Comparison of ENCODE assay signal across 13 mouse cellular contexts in genomic region chr14:75850819-75851218, GRCm38 (mm10). TPM values are rescaled to one million over a fixed set of nuclear protein-coding genes. Genes with fewer than 3 reads are reported as not detected.
A peak's percentile ranks its signal among the peaks of the same experiment; 100 is the strongest.
DNase-seq lines count a peak whose midpoint lies in the region; ATAC-seq lines count a peak whose summit lies in the region.
"Had no signal": no experiment of that assay in that cellular context is flagged by ENCODE, and none has a peak within 500 bp of the region (broad histone marks: within the 10 kb centered on the region; RNA-seq: fewer than 3 reads in every experiment).

No protein-coding gene starts in this region.

- peak; percentile 62; the same call in 1 of the 2 replicates for ATAC-seq in neural tube, embryonic 11.5 days (ENCODE audit: insufficient read depth, low FRiP score, low TSS enrichment)
- no peak for ATAC-seq in neural tube, embryonic 15.5 days (ENCODE audit: low FRiP score)
- peak; percentile 61 for ATAC-seq in forebrain, embryonic 15.5 days (replicated peaks)
- ATAC-seq: liver, postnatal 0 days had no signal

- DNase-seq in neural tube, embryonic 11.5 days (ENCODE audit: low spot score) = no peak
- peak; percentile 25 for DNase-seq in induced T-regulatory cell, adult 2 months (ENCODE audit: low read depth)
- DNase-seq in adrenal gland, postnatal 14 days = no peak
- DNase-seq in spleen, postnatal 36 days (ENCODE audit: low spot score in 2 of 2) = no peak
- DNase-seq in gastrocnemius, postnatal 10 days = no peak
- DNase-seq: cerebellum, postnatal 25 days; heart, adult 18-20 months; heart, postnatal 14 days; kidney, adult 9 months; liver, postnatal 0 days had no signal

- peaks cover 17% of the 10 kb centered on the region for H3K36me3 ChIP-seq in neural tube, embryonic 11.5 days (ENCODE audit: control insufficient read depth, insufficient read depth, low read length)
- H3K36me3 ChIP-seq in neural tube, embryonic 15.5 days = peaks cover 54% of the 10 kb centered on the region
- peaks cover 57% of the 10 kb centered on the region for H3K36me3 ChIP-seq in forebrain, embryonic 15.5 days

- WGBS in neural tube, embryonic 11.5 days = 58% methylated on average over 6 of the region's 6 CpGs
- WGBS in neural tube, embryonic 15.5 days = 41% methylated on average over 6 of the region's 6 CpGs
- WGBS in forebrain, embryonic 15.5 days = 13% methylated on average over 6 of the region's 6 CpGs

- no peaks in the 10 kb centered on the region for H3K9me3 ChIP-seq in neural tube, embryonic 11.5 days (ENCODE audit: control insufficient read depth, low read length)
- H3K9me3 ChIP-seq in neural tube, embryonic 15.5 days (replicated peaks) = no peaks in the 10 kb centered on the region
- no peaks in the 10 kb centered on the region for H3K9me3 ChIP-seq in forebrain, embryonic 15.5 days

- H3K4me1 ChIP-seq in neural tube, embryonic 11.5 days (ENCODE audit: control insufficient read depth, insufficient read depth, low read length) = peaks cover 4% of the 10 kb centered on the region
- peaks cover 32% of the 10 kb centered on the region for H3K4me1 ChIP-seq in neural tube, embryonic 15.5 days
- H3K4me1 ChIP-seq in forebrain, embryonic 15.5 days = peaks cover 35% of the 10 kb centered on the region

- H3K9ac ChIP-seq in neural tube, embryonic 11.5 days (ENCODE audit: low read length) = no peak overlapping the region
- no peak overlapping the region for H3K9ac ChIP-seq in neural tube, embryonic 15.5 days (replicated peaks)
- H3K9ac ChIP-seq in forebrain, embryonic 15.5 days (replicated peaks) = no peak overlapping the region
- H3K9ac ChIP-seq: liver, postnatal 0 days had no signal

- H3K4me3 ChIP-seq in neural tube, embryonic 11.5 days (ENCODE audit: low read depth, low read length) = no peak overlapping the region
- no peak overlapping the region for H3K4me3 ChIP-seq in neural tube, embryonic 15.5 days (replicated peaks)
- no peak overlapping the region for H3K4me3 ChIP-seq in forebrain, embryonic 15.5 days

- H3K27me3 ChIP-seq in neural tube, embryonic 11.5 days (ENCODE audit: control insufficient read depth, insufficient read depth, low read length) = no peaks in the 10 kb centered on the region
- no peaks in the 10 kb centered on the region for H3K27me3 ChIP-seq in neural tube, embryonic 15.5 days (replicated peaks)
- H3K27me3 ChIP-seq in forebrain, embryonic 15.5 days = no peaks in the 10 kb centered on the region

- no peak overlapping the region for H3K4me2 ChIP-seq in neural tube, embryonic 11.5 days (ENCODE audit: low read depth)
- H3K4me2 ChIP-seq in neural tube, embryonic 15.5 days = no peak overlapping the region
- no peak overlapping the region for H3K4me2 ChIP-seq in forebrain, embryonic 15.5 days (replicated peaks)

- H3K27ac ChIP-seq in neural tube, embryonic 11.5 days (ENCODE audit: low read depth, low read length) = no peak overlapping the region
- no peak overlapping the region for H3K27ac ChIP-seq in neural tube, embryonic 15.5 days (replicated peaks)
- no peak overlapping the region for H3K27ac ChIP-seq in forebrain, embryonic 15.5 days (replicated peaks)
- H3K27ac ChIP-seq: macrophage had no signal

RNA-seq across cellular contexts. Expression of gene Tpt1, which starts 5.9 kb away (rescaled TPM):
- 993 and 1,049 TPM in 2 replicates for polyA plus RNA-seq in neural tube, embryonic 11.5 days (2014; fragmentation: Nextera tagmentation; extraction: Ambion mirVana)
- polyA plus RNA-seq in neural tube, embryonic 15.5 days (2015; fragmentation: Nextera tagmentation; extraction: Ambion mirVana) = 719 and 774 TPM in 2 replicates
- 868 and 874 TPM in 2 replicates for polyA plus RNA-seq in forebrain, embryonic 15.5 days (2015; fragmentation: Nextera tagmentation; extraction: Ambion mirVana)
- total RNA-seq in adrenal gland, postnatal 14 days (2021) = 2,745 and 3,054 TPM in 2 replicates
- total RNA-seq in gastrocnemius, postnatal 10 days (2021) = 1,000 to 10,000 TPM; 3,326 to 3,432 TPM
